Mouse (Mus musculus): ENCODE results near the gene Zfp239.
"Not testable (repeated sequence)": the region's sequence is repeated elsewhere in the genome, so short reads cannot be mapped to it uniquely, and the experiment has no call there.

Gene Zfp239

DNA sequence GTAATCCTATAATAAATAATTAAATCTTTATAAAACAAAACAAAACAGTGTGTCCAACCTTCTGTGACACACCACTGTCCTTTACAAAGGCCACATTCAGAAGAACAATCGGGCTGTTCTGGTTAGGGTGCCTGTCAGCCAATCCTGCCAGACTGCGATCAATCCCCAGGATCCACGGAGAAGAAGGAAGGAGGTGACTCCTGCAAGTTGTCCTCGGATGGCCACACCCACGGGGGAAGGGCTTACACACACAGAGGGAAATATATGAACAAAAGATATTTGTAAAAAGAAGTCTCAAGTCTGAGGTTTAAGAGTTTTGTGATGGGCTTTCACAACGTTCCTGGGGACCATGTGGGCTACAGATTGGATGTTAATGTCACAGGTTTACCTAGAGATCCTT lies at the start of gene Zfp239:
TSS of gene Zfp239 (plus strand) at position 253 of the 400 bp plus-strand sequence.
- no peak for DNase-seq

DNA sequence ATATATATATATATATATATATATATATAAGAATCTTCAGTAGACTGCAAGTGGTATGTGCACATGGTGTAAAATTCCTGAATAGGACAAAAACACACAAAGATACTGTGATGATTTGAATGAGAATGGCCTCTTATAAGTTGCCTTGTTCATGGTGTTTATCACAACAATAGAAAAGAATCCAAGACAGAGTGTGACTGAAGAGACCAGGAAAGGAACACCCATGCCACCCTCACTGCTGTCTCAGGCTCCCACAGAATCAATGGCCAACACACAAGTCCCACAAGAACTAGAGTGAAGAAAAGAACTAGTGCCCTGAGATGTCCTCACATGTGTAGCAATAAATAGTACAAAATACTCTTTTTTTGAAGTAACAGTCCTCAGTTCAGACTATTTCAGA lies 47.2 kb upstream of the Zfp239 start:
- no peak for DNase-seq

DNA sequence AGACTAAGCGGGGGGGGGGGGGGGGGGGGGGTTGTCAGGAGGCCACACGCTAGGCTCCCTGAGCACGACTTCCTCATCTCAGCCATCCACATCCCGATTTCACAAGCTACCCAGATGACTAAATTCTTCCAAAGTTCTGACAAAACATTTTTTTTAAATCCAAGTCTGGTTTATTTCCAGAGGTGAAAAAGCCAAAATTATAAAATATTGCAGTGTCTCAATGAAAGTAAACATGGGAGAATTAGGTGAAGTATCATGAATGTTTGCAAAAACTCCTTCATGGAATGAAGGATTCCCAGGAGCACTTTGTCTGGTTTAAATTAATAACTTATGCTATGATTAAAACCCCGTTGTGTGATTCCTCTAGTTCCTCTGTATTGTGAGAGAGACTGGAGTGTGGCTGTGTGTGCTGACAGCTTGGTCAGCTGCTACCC lies 44.8 kb upstream of the Zfp239 start:
- no peak for DNase-seq

DNA sequence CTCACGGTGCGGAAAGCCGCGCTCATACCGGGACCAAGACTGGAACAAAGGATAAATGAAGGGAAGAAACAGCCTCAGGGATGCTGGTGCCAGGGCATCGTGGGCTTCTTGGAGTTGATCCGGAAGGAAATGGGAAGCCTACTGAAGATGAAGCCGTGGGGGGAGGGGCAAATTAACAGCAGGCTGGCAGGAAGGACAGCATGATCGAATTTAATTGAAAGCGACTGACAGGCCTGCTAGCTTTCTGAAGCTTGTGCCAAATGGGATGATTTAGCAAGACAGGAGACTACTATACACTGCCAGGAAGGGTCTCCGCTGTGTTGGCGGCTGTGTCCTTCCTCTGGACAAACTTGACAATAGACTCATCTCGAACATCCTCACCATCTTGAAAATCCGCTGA lies 41.6 kb upstream of the Zfp239 start:
- DNase-seq, result no peak

DNA sequence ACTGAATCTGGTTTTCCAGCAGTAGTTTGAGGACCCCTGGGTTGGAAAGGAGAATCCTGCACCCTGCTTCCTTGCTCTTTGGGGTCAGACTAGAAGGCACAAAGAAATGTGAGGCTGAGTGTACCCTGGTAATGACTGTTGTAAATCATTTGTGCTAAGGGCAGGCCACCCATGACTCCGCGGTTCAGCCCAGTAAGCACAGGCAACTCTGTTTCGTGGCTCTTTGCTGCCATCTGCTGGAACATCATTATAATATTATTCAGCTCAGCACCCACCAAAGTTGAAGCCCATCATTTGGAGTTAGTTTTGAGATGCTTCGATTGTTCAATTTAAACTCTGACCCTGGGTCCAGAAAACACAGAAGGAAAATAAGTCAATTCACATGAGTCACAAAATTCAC lies 36.5 kb upstream of the Zfp239 start:
- peak; percentile 62 for DNase-seq

DNA sequence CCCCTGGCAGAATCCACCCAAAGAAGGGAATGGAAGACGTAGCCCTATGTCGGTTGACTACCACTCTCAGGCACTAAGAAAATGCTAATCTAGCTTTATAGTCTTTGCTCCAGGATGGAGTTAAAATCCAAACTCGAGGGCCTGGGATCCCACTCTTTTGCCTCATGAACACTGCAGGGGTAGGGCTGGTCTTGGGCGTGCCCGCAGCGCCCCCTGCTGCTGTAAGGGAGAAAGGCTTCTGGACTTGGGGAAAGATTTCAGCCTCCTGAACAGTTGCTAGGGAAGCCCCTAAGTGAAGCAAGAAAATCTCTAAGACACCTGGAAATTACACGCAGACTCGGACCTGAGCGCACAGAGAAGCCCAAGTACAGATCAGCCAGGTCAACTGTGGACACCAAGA lies 33.6 kb upstream of the Zfp239 start:
- DNase-seq, result peak; percentile 59

DNA sequence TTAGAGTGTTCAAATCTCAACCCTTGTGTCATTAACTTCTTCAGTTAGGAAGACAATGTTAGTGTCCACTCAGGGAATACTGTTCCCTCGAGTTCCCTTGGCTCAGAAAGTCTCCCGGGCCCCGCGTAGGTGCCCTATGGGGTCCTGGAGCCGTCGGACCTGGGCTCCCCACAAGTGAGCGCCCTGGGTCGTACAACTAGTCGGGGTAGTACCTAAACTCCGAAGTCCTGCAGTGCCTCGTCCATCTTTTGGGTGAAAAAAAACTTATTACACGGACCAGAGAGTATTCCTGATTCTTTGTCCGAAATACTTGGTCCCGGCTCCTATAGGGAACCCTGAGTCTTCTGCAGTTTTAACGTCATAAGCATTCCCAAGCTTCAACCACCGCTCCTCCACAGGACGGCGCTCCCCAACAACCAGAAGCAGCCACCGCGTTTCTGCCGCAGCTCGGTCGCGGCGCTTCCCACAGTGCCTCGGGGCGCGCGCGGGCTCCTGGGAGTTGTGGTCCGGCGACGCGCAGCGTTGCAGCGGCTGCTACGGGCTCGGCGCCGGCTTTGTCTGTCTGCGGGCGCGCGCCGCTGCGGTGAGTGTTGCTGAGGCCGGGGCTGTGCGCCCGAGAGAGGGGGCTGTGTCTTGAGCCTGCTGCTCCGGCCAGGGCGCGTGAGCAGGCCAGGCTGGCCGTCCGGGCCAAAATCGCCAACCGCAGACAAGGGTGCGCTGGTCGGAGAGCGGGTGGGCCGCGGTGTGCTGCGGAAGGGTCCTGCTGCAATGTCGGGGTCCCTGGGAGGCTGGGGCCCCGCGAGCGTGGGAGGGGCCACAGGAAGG lies 21.0 kb upstream of the Zfp239 start, which contains the start of gene Zfp637:
TSS of gene Zfp637 (plus strand) at position 495 of the 825 bp plus-strand sequence.
- peak; percentile 95 for DNase-seq

DNA sequence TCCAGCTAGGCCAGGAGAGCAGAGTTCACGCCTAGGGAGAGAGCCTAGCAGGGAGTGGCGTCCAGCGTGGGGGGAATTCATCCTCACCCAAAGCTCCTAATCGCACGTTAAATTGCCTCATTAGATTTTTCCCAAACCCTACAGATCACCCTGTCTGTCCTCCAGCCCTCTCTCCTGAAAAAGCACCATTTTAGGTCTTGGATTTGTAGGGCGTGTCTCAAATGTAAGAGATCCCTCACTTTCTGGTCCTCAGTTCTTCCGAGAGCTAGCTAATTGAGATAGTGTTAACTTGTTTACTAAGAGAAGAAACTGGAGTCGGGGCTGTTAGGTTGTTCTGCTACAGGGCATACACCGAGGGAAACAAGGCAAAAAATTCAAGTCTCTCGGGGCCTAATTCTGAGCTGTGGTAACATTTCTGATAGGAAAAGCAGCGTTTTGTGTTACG lies 20.4 kb upstream of the Zfp239 start:
- DNase-seq, result no peak

DNA sequence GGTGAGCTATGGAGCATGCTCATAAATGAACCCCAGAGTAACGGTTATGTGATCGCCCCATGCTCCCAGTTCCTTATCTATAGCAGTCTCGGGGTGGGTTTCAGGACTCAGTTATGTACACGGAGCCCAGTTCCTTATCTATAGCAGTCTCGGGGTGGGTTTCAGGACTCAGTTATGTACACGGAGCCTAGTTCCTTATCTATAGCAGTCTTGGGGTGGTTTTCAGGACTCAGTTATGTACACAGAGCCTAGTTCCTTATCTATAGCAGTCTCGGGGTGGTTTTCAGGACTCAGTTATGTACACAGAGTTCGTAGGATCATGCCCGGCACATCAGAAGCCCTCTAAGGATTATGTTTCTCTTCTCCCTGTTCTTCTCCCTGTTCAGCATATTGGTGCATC lies 17.3 kb upstream of the Zfp239 start:
- DNase-seq, result no peak

DNA sequence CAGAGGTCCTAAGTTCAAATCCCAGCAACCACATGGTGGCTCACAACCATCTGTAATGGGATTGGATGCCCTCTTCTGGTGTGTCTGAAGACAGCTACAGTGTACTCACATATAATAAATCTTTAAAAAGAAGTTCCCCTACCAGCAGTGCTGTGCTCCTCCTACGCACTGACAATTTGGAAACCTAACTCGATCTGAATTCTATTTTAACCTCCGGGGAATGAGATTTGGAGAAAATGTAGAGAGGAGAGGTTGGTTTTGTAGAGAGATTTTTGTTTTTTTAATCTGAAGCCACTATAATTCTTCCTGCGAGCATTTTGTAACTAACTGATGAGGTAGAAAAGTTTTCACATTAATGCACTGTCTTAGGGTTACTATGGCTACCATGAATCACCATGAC lies 15.2 kb upstream of the Zfp239 start:
- DNase-seq, result not testable (repeated sequence)

DNA sequence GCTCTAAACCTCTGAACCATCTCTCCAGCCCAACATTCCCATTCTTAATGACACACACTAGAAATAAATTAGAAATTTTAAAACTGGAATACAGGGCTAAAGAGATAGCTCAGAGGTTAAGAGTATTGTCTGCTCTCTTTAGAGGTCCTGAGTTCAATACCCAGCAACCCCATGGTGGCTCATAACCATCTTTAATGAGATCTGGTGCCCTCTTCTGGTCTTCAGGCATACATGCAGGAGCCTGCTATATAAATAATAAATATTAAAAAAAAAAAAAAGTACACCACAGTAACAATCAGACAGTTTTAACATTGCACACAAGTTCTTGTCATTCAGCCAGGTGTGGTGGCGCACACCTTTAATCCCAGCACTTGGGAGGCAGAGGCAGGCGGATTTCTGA lies 14.1 kb upstream of the Zfp239 start:
- no peak for DNase-seq

DNA sequence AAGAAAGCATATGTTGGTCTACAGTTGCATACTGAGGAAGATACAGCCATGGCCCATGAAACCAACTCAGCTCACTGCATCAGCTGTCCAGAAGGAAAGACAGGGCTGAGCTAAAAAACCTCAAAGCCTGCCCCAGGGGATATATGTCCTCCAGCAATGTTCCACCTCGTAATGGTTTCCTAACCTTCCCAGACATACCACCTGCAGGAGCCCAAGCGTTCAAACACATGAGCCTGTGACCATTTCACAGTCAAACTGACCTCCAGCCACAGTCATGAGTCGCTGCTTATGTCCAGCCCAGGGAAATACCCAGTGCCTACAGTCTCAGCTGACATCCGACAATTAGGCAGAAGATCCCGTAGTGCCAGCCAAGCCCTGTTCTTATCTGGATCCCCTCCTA lies 13.3 kb upstream of the Zfp239 start:
- no peak for DNase-seq

DNA sequence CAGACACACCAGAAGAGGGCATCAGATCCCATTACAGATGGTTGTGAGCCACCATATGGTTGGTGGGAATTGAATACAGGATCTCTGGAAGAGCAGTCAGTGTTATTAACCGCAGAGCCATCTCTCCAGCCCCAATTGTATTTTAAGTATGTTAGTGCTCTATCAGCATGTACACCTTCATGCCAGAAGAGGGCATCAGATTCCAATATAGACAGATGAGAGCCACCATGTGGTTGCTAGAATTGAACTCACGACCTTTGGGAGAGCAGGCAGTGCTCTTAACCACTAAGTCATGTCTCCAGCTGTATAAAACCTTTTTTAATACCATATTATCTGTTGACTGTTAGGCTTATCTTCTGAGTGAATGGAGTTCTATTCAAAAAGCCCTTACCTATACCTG lies 10.2 kb upstream of the Zfp239 start:
- peak; percentile 19 for DNase-seq

DNA sequence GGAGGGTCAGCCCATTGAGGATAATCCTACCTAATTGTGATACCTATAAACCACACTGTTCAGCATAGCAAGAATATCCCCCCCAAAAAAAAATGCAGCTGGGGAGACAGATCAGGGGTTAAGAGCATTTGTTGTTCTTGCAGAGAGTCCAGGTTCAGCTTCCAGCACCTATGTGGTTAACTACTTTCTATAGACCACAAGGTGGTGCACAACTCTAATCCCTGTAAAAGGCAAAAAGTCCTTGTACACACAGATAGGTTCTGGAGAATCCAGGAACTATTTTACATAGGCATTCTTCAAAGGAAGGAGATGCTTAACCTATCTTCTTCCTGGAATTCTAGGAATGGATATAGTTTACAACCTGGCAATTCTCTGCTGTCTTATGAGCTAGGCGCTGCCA lies 3.9 kb upstream of the Zfp239 start:
- no peak for DNase-seq

DNA sequence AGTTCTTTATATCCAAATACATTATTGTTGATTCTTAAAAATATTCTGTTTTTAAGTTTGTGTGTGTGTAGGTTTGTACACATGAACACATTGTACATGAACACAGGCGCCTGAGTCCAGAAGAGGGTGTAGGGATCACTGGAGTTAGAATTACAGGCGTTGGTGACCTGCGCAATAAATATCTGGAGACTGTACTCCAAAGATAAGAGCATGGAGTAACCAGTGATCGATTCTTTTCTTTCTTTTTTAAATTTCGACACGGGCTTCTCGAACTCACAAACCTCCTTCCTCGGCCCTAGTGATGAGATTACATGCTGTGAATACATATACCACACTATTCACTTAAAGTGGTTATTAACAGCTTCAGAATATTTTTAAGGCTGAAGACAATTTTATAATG lies 565 bp downstream of the Zfp239 start:
- no peak for DNase-seq

DNA sequence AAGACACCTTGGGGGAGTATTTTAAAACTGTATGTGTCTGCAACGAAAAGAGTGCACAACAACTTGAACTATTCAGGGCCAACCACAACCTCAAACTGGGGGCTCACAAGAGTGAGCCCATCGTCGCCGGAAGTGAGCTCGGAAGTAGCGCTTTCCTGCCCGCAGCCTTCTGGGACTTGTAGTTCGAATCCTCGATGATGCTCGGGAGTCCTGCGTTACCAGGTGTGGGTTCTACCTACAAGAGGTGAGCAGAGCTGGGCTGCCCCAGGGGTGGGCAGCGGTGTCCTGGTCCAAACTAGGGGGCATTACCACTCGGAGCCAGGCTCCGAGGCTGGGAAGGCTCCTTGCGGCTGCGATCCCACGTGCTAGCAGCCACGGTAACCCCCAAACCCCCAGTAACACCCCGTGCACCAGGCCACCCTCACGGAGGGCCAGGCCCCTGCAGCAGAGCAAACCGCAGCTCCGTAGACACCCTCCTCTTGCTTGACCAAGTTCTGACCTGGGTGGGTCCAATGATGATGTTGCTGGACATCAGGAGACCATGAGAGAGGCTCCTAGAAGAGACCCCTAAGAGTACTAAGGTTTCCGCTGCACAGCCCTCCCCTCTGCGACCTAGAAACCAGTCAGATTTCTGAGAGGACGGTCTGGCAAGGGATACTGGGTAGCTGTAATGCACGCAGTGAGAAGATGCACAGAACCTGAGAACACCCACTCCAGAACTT lies 1.2 kb downstream of the Zfp239 start:
- DNase-seq, result peak; percentile 77

DNA sequence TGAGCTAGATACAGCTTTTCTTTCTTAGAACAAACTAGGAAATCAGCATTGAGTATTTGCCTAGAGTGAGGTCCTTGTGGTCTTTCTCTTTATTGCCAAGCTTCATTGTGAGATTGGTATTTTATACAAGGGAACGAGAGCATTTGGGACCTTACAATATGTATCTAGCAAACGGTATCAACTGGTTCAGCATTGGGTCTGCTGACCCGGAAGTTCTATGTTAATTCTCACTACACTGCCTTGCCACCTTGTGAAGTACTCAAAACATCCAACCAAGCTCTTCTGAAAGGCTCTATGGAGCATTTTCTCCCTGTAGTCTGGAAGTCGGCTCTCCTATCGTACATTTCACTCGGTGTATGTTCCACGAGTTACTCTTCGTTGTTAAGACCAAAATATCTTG lies 1.9 kb downstream of the Zfp239 start:
- no peak for DNase-seq

DNA sequence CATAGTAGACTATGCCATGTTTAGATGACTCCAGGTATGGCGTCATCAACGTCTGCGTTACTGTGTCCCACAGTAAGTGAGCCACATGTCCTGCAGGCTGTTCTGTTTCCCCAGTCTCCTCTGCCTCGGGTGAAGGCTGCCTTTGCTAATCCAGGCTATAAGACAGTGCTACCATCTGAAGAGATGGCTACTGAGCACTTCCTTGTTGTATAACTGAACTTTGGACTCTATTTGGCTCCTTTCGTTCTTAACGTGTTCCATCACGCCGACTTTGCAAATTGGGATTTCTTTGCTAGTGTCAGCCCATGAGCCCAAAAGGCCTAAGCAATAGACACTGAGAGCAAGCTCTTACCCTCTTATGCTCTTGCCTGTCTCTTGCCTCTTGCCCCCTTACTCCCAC lies 6.3 kb downstream of the Zfp239 start:
- no peak for DNase-seq

DNA sequence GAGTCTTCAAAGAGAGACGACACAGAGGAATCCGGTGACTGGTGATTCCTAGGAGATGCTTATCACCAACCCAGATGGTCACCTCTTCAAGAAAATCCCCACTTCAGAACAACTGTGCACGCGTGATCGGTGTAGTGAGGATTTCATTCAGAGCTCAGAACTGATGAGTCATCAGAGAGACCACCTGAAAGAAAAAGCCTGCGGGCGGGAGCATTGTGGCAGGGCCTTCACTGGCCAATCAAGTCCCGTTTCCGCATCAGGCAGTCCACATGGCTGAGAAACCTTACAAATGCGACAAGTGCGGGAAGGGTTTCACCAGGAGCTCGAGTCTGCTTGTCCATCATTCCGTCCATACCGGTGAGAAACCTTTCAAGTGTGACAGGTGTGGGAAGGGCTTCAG lies 9.1 kb downstream of the Zfp239 start:
- no peak for DNase-seq

DNA sequence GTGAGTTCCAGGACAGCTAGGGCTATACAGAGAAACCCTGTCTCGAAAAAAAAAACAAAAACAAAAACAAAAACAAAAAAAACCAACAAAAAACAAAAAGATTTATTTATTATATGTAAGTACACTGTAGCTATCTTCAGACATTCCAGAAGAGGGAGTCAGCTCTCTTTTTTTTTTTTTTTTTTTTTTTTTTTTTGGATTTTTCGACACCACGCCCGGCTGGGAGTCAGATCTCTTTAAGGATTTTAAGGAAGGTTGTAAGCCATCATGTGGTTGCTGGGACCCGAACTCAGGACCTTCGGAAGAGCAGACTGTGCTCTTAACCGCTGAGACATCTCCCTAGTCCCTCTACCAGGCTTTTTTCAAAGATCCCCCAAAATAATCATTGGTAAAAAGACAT lies 11.6 kb downstream of the Zfp239 start:
- not testable (repeated sequence) for DNase-seq

DNA sequence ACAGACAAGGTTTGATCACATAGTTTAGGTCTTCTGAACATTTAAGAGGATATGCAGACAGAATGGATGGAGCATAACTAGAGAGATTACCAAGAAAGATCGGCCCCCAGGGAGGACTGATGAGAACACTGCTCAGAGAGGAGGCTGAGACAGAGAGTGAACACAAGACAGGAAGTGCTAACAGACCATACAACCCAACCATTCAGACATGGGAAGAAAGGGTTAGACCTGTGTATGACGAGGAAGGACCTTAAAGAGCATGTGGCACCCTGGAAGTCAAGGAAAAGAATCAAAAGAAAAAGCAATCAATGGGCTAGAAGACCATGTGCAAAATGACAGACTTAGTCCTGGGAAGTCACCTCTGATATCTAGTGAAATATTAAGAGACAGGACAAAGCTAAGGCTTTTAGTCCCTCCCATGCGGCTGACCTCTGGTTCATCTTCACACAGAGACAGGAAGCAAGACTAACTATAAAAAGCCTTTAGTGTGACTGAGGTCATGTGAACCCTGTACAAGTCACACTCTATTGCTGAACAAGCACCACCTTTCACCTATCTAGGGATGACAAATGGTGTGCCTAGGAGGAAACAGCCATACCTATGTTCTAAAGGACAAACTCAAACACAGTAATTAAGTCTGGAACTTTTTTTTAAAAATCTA lies 12.9 kb downstream of the Zfp239 start:
- no peak for DNase-seq

DNA sequence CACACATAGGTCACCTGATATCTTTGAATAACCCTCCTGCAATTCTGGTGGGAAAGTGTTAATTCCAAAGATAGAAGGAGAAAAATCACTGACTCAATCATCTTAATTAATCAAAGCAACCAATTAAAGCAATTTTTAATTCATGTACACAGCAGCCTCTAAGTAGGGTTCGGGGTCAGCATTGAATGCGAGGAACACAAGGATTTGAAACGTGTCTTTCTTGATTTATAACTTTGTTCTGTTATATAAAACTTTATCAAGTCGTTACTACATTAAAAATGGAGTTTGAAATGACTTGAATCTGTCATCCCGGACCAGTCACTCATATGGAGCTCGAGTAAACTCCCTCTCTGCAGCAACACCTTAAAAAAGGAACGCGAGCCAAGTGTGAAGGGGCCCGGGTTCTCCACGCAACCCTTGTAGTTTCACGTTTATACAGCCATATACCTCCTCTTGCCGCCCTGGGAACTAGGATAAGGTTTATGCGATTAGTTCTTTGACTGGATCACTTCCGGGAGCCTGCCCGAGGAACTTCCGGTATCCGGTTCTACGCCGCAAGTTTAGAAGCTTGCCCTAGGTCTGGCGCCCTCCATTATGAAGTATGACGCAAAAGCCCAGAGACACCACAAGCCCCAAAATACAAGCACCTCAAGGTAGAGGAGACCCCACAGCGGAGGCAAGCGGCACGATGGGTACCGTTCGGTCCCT lies 17.0 kb downstream of the Zfp239 start:
- peak; percentile 88 for DNase-seq
